Mouse (Mus musculus): ENCODE results near the gene Ss18l1. TPM values are rescaled to one million over a fixed set of nuclear protein-coding genes. Genes with fewer than 3 reads are reported as not detected.

Ss18l1 gene
- polyA plus RNA-seq, 1 experiment from 2014 or later = 2.4 TPM

DNA sequence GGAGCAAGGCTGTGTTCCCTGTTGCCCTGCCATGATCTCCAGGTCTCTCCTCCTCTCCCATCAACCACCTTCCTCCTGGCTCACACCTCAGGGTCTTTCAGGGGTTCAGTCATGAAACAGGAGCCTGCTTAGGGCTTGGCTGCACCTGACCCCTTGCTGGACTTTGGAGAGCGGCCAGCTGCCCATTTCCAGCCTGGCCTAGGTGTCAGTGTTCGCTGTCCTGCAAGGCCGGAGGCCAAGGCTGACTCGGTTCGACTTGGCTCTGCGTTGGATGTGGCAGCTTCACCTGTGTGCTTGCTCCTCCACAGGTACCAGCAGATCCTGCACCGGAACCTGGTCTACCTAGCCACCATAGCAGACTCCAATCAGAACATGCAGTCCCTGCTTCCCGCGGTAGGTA is 10.7 kb downstream of the Ss18l1 start:
- DNase-seq (ENCODE audit: low spot score) (no peak), ATAC-seq (no peak)
- TF ChIP-seq CTCF (IDR thresholded peaks at IDR 0.05) (no peak), EP300 (IDR thresholded peaks at IDR 0.05) (no peak)
- H3K9me3 ChIP-seq (ENCODE audit: low read length) = no peaks in the 10 kb centered on the region
- H3K36me3 ChIP-seq (ENCODE audit: insufficient read depth, low read length) = peaks cover 24% of the 10 kb centered on the region; the same call in 1 of the 2 replicates
- no peak overlapping the region for H3K4me2 ChIP-seq (replicated peaks; ENCODE audit: low read depth, low read length)
- H3K27me3 ChIP-seq (replicated peaks; ENCODE audit: insufficient read depth, low read length) = no peaks in the 10 kb centered on the region
- H3K27ac ChIP-seq (ENCODE audit: low read length) = no peak overlapping the region
- H3K4me3 ChIP-seq (ENCODE audit: low read depth, low read length) = no peak overlapping the region
- H3K4me1 ChIP-seq (ENCODE audit: insufficient read depth, low read depth, low read length) = peaks cover under 1% of the 10 kb centered on the region; the same call in 1 of the 2 replicates
- WGBS = 93% methylated on average over 9 of the region's 9 CpGs
- no peak overlapping the region for H3K9ac ChIP-seq (replicated peaks; ENCODE audit: low read depth)

DNA sequence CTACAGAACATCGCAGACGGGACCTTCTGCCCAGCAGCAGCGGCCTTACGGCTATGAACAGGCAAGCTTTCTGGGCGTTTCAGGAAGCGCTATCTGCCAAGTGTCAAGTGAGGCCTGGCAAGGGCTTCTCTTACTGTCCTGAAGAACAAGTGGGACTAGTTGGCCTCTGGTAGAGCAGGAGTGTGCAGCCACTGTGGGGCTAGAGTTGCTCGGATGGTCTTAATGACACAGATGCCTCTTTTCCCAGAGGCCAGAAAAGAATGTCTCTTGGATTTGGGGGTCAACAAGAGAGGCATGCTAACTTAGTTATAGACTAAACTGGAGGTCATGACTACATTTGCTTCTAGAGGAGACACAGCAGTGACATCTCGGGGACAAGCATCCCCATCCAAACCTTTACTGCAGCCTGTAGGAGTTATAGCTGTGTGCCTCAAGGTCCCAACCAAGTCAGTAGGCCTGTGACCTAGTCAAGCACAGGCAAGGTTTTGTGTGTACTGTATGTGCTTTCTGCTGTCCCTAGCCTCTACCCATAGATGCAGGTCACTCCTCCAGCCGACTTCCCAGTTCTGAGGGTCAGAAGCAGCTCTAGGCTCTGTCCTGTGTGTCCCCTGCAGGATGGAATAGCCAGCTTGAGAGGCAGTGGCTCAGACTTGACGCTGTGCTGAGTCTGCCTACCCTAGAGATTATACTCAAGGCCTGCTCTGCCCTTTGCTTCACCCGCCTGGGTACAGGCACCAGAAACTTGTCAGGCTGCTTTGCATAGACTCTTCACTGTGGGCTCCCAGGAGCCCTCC is 21.2 kb downstream of the Ss18l1 start:
- no peaks in the 10 kb centered on the region for H3K9me3 ChIP-seq (ENCODE audit: low read length)
- H3K27me3 ChIP-seq (replicated peaks; ENCODE audit: insufficient read depth, low read length) = no peaks in the 10 kb centered on the region
- DNase-seq (ENCODE audit: low spot score) (no peak), ATAC-seq (no peak)
- H3K9ac ChIP-seq (replicated peaks; ENCODE audit: low read depth) = no peak overlapping the region
- H3K36me3 ChIP-seq (ENCODE audit: insufficient read depth, low read length) = peaks cover 29% of the 10 kb centered on the region
- no peaks in the 10 kb centered on the region for H3K4me1 ChIP-seq (ENCODE audit: insufficient read depth, low read depth, low read length)
- no peak overlapping the region for H3K27ac ChIP-seq (ENCODE audit: low read length)
- H3K4me3 ChIP-seq (ENCODE audit: low read depth, low read length) = no peak overlapping the region
- 94% methylated on average over 11 of the region's 11 CpGs for WGBS
- no peak for TF ChIP-seq EP300 (IDR thresholded peaks at IDR 0.05)
- no peak for TF ChIP-seq CTCF (IDR thresholded peaks at IDR 0.05)
- no peak overlapping the region for H3K4me2 ChIP-seq (replicated peaks; ENCODE audit: low read depth, low read length)

DNA sequence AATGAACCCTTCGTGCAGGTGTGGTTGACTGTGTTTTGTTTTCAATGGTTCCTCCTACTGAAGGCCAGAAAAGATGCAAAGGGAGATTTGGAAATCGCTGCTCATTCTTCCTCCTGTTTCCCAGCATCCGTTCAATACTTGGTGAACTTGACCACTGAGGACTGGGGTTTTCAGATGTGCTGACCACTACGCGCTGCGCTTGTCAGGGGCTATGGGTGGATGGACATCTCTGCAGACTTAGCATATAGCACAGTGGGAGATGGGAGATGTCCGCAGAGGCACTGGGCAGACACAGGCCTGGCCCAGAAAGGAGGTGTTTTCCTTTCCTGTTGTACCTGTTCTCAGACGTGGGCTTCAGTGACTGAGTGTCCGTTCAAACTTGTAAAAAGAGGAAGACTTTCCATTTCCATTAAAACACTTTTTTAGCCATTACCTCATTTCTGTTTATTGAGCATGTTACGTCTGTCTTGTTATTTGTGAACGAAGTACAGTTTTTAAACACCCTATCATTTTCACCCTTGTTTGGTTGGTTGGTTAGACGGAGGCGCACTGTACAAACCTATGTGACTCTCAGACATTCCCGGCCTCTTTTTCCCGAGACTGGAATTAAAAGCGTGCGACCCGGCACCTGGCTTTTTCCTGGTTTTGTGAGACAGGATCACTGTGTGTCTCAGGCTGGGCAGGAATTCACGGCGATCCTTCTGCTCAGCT is 27.6 kb downstream of the Ss18l1 start:
- H3K36me3 ChIP-seq (ENCODE audit: insufficient read depth, low read length) = 0 out of 2 replicates have a peak, but pooled peaks cover 6% of the 10 kb centered on the region
- ATAC-seq = peak; percentile 60
- H3K4me2 ChIP-seq (replicated peaks; ENCODE audit: low read depth, low read length) = peak overlapping the region; percentile 84
- no peak for TF ChIP-seq EP300 (IDR thresholded peaks at IDR 0.05)
- TF ChIP-seq CTCF (IDR thresholded peaks at IDR 0.05) = no peak
- H3K4me1 ChIP-seq (ENCODE audit: insufficient read depth, low read depth, low read length) = peaks cover 9% of the 10 kb centered on the region; the same call in 1 of the 2 replicates
- H3K9ac ChIP-seq (replicated peaks; ENCODE audit: low read depth) = peak overlapping the region; percentile 41
- peak; percentile 16 for DNase-seq (ENCODE audit: low spot score)
- H3K27ac ChIP-seq (ENCODE audit: low read length) = peak overlapping the region; percentile 22
- no peaks in the 10 kb centered on the region for H3K9me3 ChIP-seq (ENCODE audit: low read length)
- H3K27me3 ChIP-seq (replicated peaks; ENCODE audit: insufficient read depth, low read length) = no peaks in the 10 kb centered on the region
- 30% methylated on average over 20 of the region's 20 CpGs for WGBS
- peak overlapping the region; percentile 60 for H3K4me3 ChIP-seq (ENCODE audit: low read depth, low read length)

DNA sequence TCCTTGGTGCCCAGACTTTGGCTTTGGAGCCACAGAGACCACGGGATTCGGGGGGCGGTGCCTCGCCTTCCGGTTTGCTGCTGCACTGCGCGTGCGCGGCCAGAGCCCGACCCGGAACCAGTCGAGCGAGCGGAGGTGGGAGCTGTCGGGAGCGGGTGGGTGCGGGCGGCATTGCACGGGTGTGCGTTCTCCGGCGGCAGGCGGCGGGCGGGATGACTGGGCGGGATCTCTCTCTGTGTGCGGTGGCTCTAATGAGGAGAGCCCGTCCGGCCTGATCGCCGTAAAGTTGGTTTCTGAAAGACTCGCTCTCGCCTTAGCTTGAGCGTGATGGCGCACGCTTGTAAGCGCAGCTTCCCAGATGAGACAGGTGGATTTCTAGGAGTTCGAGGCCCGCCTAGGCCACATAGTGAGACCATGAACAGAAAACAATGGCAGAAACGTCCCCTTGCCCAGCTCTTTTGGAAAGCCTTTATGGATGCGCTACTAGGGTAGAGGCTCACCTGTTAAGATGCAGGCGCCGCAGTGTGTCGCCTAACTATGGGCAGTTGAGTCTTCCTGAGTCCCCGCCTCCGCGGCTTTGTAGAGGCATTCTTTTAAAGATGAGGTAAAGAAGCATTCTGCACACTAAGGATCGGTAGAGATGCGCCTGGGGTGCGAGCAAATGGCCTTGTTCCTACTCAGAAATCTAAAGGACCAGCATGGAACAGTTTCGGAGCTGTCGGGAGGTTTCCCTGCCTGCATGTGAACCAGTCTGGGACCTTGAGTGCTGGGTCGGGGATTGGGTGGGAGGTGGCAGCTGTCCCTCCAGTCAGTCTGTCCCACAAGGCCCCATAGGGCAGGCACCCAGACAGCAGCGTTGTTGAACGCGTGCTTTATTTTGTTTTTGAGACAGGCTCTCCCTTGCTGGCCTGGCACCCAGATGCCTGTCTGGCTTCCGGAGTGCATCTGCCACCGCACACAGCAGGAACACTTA is 28.5 kb downstream of the Ss18l1 start, which contains the start of gene Mtg2:
Mtg2 (plus strand) TSS at position 108 of the 973 bp plus-strand sequence.
- H3K9ac ChIP-seq (replicated peaks; ENCODE audit: low read depth) = peak within 1 kb of the TSS; percentile 41
- 0 out of 2 replicates have a peak, but pooled peaks cover 6% of the 10 kb centered on the region for H3K36me3 ChIP-seq (ENCODE audit: insufficient read depth, low read length)
- H3K27me3 ChIP-seq (replicated peaks; ENCODE audit: insufficient read depth, low read length) = no peaks in the 10 kb centered on the region
- peaks cover 9% of the 10 kb centered on the region; the same call in 1 of the 2 replicates for H3K4me1 ChIP-seq (ENCODE audit: insufficient read depth, low read depth, low read length)
- no peak; the same call in 1 of the 2 replicates for TF ChIP-seq CTCF (IDR thresholded peaks at IDR 0.05)
- TF ChIP-seq EP300 (IDR thresholded peaks at IDR 0.05) = no peak
- WGBS = 4% methylated on average over 58 of the region's 58 CpGs
- peak within 1 kb of the TSS; percentile 84 for H3K4me2 ChIP-seq (replicated peaks; ENCODE audit: low read depth, low read length)
- DNase-seq (ENCODE audit: low spot score) (peak; percentile 96), ATAC-seq (peak; percentile 99)
- H3K4me3 ChIP-seq (ENCODE audit: low read depth, low read length) = peak within 1 kb of the TSS; percentile 60
- peak within 1 kb of the TSS; percentile 22 for H3K27ac ChIP-seq (ENCODE audit: low read length)
- no peaks in the 10 kb centered on the region for H3K9me3 ChIP-seq (ENCODE audit: low read length)

DNA sequence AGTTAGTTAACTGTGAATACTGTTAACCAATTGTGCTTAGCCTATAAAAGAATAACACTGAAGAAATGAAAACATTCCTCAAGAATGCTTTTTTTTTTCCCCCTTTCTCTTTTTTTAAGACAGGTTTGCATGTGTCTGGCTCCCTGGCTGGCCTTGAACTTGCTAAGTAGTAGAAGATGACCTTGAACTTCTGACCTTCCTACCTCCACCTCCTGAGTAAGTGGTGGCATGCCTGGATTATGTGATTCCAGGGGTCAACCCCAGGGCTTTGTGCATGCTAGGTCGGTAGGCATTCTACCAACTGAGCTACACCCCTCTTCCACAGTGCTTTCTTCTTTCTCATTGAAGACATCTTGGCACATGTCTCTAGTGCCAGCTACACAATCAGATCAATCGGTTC is 29.4 kb downstream of the Ss18l1 start:
- Histone ChIP-seq H3K4me3 (ENCODE audit: low read depth, low read length) (no peak overlapping the region), H3K9me3 (ENCODE audit: low read length) (no peaks in the 10 kb centered on the region), H3K36me3 (ENCODE audit: insufficient read depth, low read length) (0 out of 2 replicates have a peak, but pooled peaks cover 6% of the 10 kb centered on the region), H3K27ac (ENCODE audit: low read length) (no peak overlapping the region), H3K27me3 (replicated peaks; ENCODE audit: insufficient read depth, low read length) (no peaks in the 10 kb centered on the region), H3K4me2 (replicated peaks; ENCODE audit: low read depth, low read length) (no peak overlapping the region), H3K4me1 (ENCODE audit: insufficient read depth, low read depth, low read length) (peaks cover 9% of the 10 kb centered on the region; the same call in 1 of the 2 replicates), H3K9ac (replicated peaks; ENCODE audit: low read depth) (no peak overlapping the region)
- ATAC-seq (no peak), DNase-seq (ENCODE audit: low spot score) (no peak)
- TF ChIP-seq EP300 (IDR thresholded peaks at IDR 0.05) (no peak), CTCF (IDR thresholded peaks at IDR 0.05) (no peak)
- 88% methylated on average over 2 of the region's 2 CpGs for WGBS

Measured in lung, postnatal 0 days (tissue).